Mouse (Mus musculus) G1E (cell line): Measurements from ENCODE around the gene Comtd1. TPM values are rescaled to one million over a fixed set of nuclear protein-coding genes. Genes with fewer than 3 reads are reported as not detected.

Experiments used
- ATAC-seq: 2 replicates; pipeline ENCODE4 v1.8.0; 2016; ENCODE audit warnings: mild to moderate bottlenecking; ENCODE audit not compliant: insufficient number of reproducible peaks, poor library complexity, low FRiP score, severe bottlenecking; ENCODE audit errors: extremely low read depth
- DNase-seq: peaks from one replicate; pipeline ENCODE4 v3.0.0; 2012; ENCODE audit warnings: low spot score
- H3K27me3 ChIP-seq: 2 replicates; pipeline ENCODE4 v1.6.1; 2012; ENCODE audit warnings: mild to moderate bottlenecking, low read length, inconsistent platforms; ENCODE audit not compliant: insufficient read depth
- H3K36me3 ChIP-seq: replicated peaks from 2 replicates; pipeline ENCODE3; 2012; ENCODE audit warnings: mild to moderate bottlenecking, inconsistent platforms
- H3K4me1 ChIP-seq: 2 replicates; pipeline ENCODE4 v1.6.1; 2012; ENCODE audit warnings: low read depth, low read length, inconsistent platforms, mixed read lengths; ENCODE audit not compliant: insufficient read depth
- H3K4me3 ChIP-seq: 2 replicates; pipeline ENCODE4 v1.5.1; 2012; ENCODE audit warnings: low read depth, mild to moderate bottlenecking, inconsistent platforms, low read length, moderate library complexity, mixed read lengths
- H3K9me3 ChIP-seq: replicated peaks from 2 replicates; pipeline ENCODE4 v1.6.1; 2012; ENCODE audit warnings: inconsistent platforms
- CTCF ChIP-seq: IDR thresholded peaks from 2 replicates; pipeline ENCODE4 v1.5.1; 2012; ENCODE audit warnings: low read depth, low read length, inconsistent platforms, mixed read lengths
- GATA1 ChIP-seq: IDR thresholded peaks from 2 replicates; pipeline ENCODE4 v1.6.1; 2012; ENCODE audit warnings: borderline replicate concordance, low read length, inconsistent platforms, mixed read lengths
- GATA2 ChIP-seq: IDR thresholded peaks from 2 replicates; pipeline ENCODE4 v1.6.1; 2012; ENCODE audit warnings: low read depth, low read length, inconsistent platforms, borderline replicate concordance
- POLR2AphosphoS5 ChIP-seq: IDR thresholded peaks from 2 replicates; pipeline ENCODE4 v1.6.1; 2012; ENCODE audit warnings: low read depth, low read length, inconsistent platforms; ENCODE audit not compliant: insufficient replicate concordance
- TAL1 ChIP-seq: conservative IDR thresholded peaks from 2 replicates; pipeline ENCODE4 v1.6.1; 2012; ENCODE audit warnings: low read depth, low read length, inconsistent platforms, mixed read lengths
- polyA plus RNA-seq: library from polyadenylated mRNA; stranded (reverse); fragments of >175 nt; gene quantifications from 2 replicates; pipeline ENCODE4 v1.2.3, GENCODE M21; 2012
- total RNA-seq, 2 experiments: library from RNA; stranded (forward) in 1 of 2; stranded (reverse) in 1 of 2; fragments of 200-1000 nt in 1 of 2; fragments of >200 nt in 1 of 2; fragmentation: Nextera tagmentation in 1 of 2; gene quantifications; 2 replicates each; pipeline ENCODE4 v1.2.3; 2014 to 2017

Gene Comtd1
- total and polyA plus RNA-seq, 3 experiments: 20.6 to 49.2 (median 23.3) TPM

DNA sequence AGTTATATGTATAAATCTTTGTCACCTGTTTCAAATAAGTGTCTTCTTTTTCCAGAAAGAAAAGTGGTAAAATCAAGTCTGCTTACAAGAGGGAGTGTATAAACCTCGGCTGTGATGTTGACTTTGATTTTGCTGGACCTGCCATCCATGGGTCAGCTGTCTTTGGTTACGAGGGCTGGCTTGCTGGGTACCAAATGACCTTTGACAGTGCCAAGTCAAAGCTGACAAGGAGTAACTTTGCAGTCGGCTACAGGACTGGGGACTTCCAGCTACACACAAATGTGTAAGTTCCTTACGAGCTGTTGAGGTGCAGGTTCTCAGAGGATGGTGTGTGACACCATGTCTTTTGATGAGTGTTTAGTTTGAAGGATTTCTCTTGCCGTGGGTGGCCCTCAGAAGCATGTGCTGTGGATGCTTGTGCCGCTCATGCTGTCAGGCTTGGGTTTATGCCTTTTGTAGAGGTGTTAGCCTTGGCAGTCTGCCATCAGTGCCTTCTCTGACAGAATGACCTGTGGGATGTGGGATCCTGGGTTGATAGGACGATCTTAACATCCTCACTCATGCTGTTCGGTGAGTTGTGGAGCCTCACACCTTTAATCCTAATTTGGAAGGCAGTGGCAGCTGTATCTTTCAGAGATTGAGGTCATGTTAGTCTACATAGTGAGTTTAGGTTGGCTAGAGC, 10.3 kb downstream of the Comtd1 start:
- H3K27me3 ChIP-seq: no peaks in the 10 kb centered on the region
- ATAC-seq (no peak), DNase-seq (no peak)
- no peak overlapping the region for H3K4me3 ChIP-seq
- peaks cover 72% of the 10 kb centered on the region for H3K4me1 ChIP-seq
- TF ChIP-seq GATA1 (no peak), GATA2 (no peak), TAL1 (no peak), CTCF (no peak)
- H3K36me3 ChIP-seq: peaks cover 94% of the 10 kb centered on the region
- no peaks in the 10 kb centered on the region for H3K9me3 ChIP-seq

- no peak for DNase-seq
- Histone ChIP-seq H3K4me1 (peaks cover 47% of the 10 kb centered on the region), H3K4me3 (peak overlapping the region; percentile 94), H3K27me3 (no peaks in the 10 kb centered on the region), H3K36me3 (peaks cover 39% of the 10 kb centered on the region), H3K9me3 (no peaks in the 10 kb centered on the region)
- TF ChIP-seq CTCF (no peak), GATA1 (no peak), TAL1 (no peak), POLR2AphosphoS5 (no peak), GATA2 (no peak)
- ATAC-seq: no peak
These were observed 16.9 kb downstream of the Comtd1 start for GRCm38 (mm10) chr14:21831830-21832403.

- DNase-seq: peak; percentile 90
- ATAC-seq: peak; percentile 84
- Histone ChIP-seq H3K4me3 (peak overlapping the region; percentile 94), H3K27me3 (no peaks in the 10 kb centered on the region), H3K4me1 (peaks cover 42% of the 10 kb centered on the region), H3K9me3 (no peaks in the 10 kb centered on the region), H3K36me3 (peaks cover 32% of the 10 kb centered on the region)
- TF ChIP-seq CTCF (no peak), POLR2AphosphoS5 (no peak)
These were observed 17.7 kb downstream of the Comtd1 start for GRCm38 (mm10) chr14:21830876-21831767.

DNA sequence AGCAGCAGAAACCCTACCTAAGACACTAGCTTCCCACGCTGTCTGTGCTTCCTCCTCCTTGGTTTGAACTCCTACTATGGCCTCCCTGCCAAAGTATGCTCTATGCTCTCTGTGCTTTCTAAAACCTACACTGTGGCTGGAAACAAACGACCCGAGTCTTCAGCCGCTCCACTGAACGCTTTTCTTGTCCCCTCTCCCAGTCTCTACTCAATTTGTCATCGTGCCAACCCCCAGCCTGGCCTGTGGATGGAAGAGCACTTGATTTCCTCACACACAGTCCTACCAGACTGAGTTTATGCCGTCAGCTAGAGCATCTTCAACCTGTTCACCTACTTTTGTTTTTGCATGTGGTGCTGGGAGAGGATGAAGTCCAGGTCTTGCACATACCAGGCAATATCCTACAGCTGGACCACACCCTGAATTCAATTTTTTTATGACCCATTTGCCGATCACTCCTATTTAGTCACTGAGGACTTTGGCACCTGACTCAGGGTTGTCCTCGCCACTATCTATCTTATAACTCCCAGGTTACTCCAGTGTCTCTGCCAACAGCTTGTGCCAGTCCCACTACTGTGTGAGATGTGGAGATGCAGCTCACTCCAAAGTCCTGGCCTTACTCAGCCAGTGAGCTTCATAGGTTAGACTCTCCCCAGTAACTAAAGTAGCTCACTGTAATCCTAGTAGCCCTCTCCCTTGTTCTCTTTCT, 22.8 kb downstream of the Comtd1 start:
- no peaks in the 10 kb centered on the region for H3K36me3 ChIP-seq
- H3K4me1 ChIP-seq: peaks cover 55% of the 10 kb centered on the region
- H3K4me3 ChIP-seq: no peak overlapping the region
- H3K27me3 ChIP-seq: no peaks in the 10 kb centered on the region
- ATAC-seq: no peak
- no peak for DNase-seq
- TF ChIP-seq POLR2AphosphoS5 (no peak), CTCF (no peak)
- H3K9me3 ChIP-seq: no peaks in the 10 kb centered on the region

DNA sequence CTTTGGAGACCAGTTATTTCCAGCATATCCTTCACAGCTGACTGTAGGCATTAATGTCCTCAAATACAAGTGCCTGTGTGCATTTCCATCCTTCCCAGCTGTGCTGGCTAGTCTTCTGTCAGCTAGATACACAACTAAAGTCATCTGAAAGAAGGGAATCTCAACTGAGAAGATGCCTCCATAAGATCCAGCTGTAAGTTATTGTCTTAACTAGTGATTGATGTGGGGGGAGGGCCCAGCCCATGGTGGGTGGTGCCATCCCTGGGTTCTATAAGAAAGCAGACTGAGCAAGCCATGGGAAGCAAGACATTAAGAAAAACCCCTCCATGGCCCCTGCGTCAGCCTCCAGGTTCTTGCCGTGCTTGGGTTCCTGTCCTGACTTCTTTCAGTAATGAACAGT, 23.8 kb downstream of the Comtd1 start, which contains the start of gene Vdac2:
Gene Vdac2, plus strand, starts transcription at position 301 of the 400 bp plus-strand sequence.
- DNase-seq: no peak
- no peaks in the 10 kb centered on the region for H3K27me3 ChIP-seq
- no peak for ATAC-seq
- TF ChIP-seq CTCF: no peak
- TF ChIP-seq POLR2AphosphoS5: no peak
- no peak for TF ChIP-seq GATA2
- TF ChIP-seq TAL1: no peak
- no peak for TF ChIP-seq GATA1
- no peak within 1 kb of the TSS for H3K4me3 ChIP-seq
- no peaks in the 10 kb centered on the region for H3K9me3 ChIP-seq
- H3K36me3 ChIP-seq: no peaks in the 10 kb centered on the region
- H3K4me1 ChIP-seq: peaks cover 46% of the 10 kb centered on the region

GRCm38 (mm10) chr14:21823897-21824296, 24.9 kb downstream of the Comtd1 start:
- Histone ChIP-seq H3K4me1 (peaks cover 39% of the 10 kb centered on the region), H3K4me3 (no peak overlapping the region), H3K36me3 (no peaks in the 10 kb centered on the region), H3K27me3 (no peaks in the 10 kb centered on the region), H3K9me3 (no peaks in the 10 kb centered on the region)
- DNase-seq (no peak), ATAC-seq (no peak)
- no peak for TF ChIP-seq GATA1
- no peak for TF ChIP-seq POLR2AphosphoS5
- no peak for TF ChIP-seq TAL1
- no peak for TF ChIP-seq CTCF
- TF ChIP-seq GATA2: no peak
